Mouse (Mus musculus): ENCODE data around the gene Eif5a. TPM values are rescaled to one million over a fixed set of nuclear protein-coding genes. Genes with fewer than 3 reads are reported as not detected.
"Not testable (repeated sequence)": the region's sequence is repeated elsewhere in the genome, so short reads cannot be mapped to it uniquely, and the experiment has no call there.

Gene Eif5a
- polyA plus RNA-seq, 1 experiment from 2014 or later = 2,006 TPM

- under 1% methylated on average over 48 of the region's 65 CpGs for WGBS
- peak overlapping the region; percentile 97 for H3K4me3 ChIP-seq (ENCODE audit: low read depth, low read length)
- ATAC-seq (ENCODE audit: insufficient read depth) (peak; percentile 21), DNase-seq (peak; percentile 39)
- H3K4me1 ChIP-seq (ENCODE audit: insufficient read depth) = peaks cover 7% of the 10 kb centered on the region; the same call in 1 of the 2 replicates
- no peak for TF ChIP-seq CTCF (IDR thresholded peaks at IDR 0.05; ENCODE audit: low read depth)
- no peaks in the 10 kb centered on the region for H3K9me3 ChIP-seq (ENCODE audit: low read depth, low read length)
- H3K4me2 ChIP-seq = peak overlapping the region; percentile 67
- peaks cover 41% of the 10 kb centered on the region for H3K36me3 ChIP-seq (ENCODE audit: insufficient read depth)
- H3K27ac ChIP-seq (ENCODE audit: low read depth) = peak overlapping the region; percentile 97
- H3K9ac ChIP-seq = peak overlapping the region; percentile 98
- no peaks in the 10 kb centered on the region for H3K27me3 ChIP-seq (ENCODE audit: insufficient read depth, low read length)
These were observed 1.3 kb downstream of the Eif5a start for GRCm38 (mm10) chr11:69920266-69921031.

- Histone ChIP-seq H3K27ac (ENCODE audit: low read depth) (peak overlapping the region; percentile 97), H3K4me2 (peak overlapping the region; percentile 67), H3K4me3 (ENCODE audit: low read depth, low read length) (peak overlapping the region; percentile 97), H3K9ac (peak overlapping the region; percentile 98), H3K36me3 (ENCODE audit: insufficient read depth) (peaks cover 48% of the 10 kb centered on the region), H3K9me3 (ENCODE audit: low read depth, low read length) (no peaks in the 10 kb centered on the region), H3K27me3 (ENCODE audit: insufficient read depth, low read length) (no peaks in the 10 kb centered on the region), H3K4me1 (ENCODE audit: insufficient read depth) (peaks cover 7% of the 10 kb centered on the region; the same call in 1 of the 2 replicates)
- no peak for TF ChIP-seq CTCF (IDR thresholded peaks at IDR 0.05; ENCODE audit: low read depth)
- DNase-seq (peak; percentile 82), ATAC-seq (ENCODE audit: insufficient read depth) (no peak)
- 2% methylated on average over 17 of the region's 17 CpGs for WGBS
These were observed 2.0 kb downstream of the Eif5a start for GRCm38 (mm10) chr11:69919661-69920265.

GRCm38 (mm10) chr11:69919053-69919452 lies 2.7 kb downstream of the Eif5a start:
- 78% methylated on average over 9 of the region's 9 CpGs for WGBS
- DNase-seq (no peak), ATAC-seq (ENCODE audit: insufficient read depth) (no peak)
- peak overlapping the region; percentile 67 for H3K4me2 ChIP-seq
- peaks cover 49% of the 10 kb centered on the region for H3K36me3 ChIP-seq (ENCODE audit: insufficient read depth)
- H3K4me3 ChIP-seq (ENCODE audit: low read depth, low read length) = peak overlapping the region; percentile 97
- H3K9me3 ChIP-seq (ENCODE audit: low read depth, low read length) = no peaks in the 10 kb centered on the region
- H3K4me1 ChIP-seq (ENCODE audit: insufficient read depth) = peaks cover 7% of the 10 kb centered on the region; the same call in 1 of the 2 replicates
- peak overlapping the region; percentile 98 for H3K9ac ChIP-seq
- TF ChIP-seq CTCF (IDR thresholded peaks at IDR 0.05; ENCODE audit: low read depth) = no peak
- no peaks in the 10 kb centered on the region for H3K27me3 ChIP-seq (ENCODE audit: insufficient read depth, low read length)
- peak overlapping the region; percentile 97 for H3K27ac ChIP-seq (ENCODE audit: low read depth)

DNA sequence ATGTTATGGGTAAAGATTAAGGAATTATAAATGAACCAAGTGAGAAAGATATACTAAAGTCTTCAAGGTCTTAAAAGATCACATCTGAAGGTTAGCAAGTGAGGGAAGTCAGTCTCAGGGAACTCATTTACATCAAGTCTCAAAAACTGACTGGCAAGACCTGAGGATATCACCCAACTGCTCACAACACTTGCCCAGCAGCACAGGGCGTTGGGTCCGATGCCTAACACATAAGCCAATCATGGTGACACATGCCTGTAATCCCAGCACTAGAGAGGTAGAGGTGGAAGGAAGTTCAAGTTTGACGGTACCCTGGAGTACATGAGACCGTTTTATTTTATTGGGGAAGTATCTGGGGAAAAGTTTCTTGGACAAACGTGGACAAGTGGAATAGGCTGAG lies 3.6 kb downstream of the Eif5a start:
- no peak overlapping the region for H3K9ac ChIP-seq
- ATAC-seq (ENCODE audit: insufficient read depth) (no peak), DNase-seq (no peak)
- H3K27ac ChIP-seq (ENCODE audit: low read depth) = no peak overlapping the region
- peaks cover 54% of the 10 kb centered on the region for H3K36me3 ChIP-seq (ENCODE audit: insufficient read depth)
- H3K4me1 ChIP-seq (ENCODE audit: insufficient read depth) = peaks cover 7% of the 10 kb centered on the region; the same call in 1 of the 2 replicates
- no peak for TF ChIP-seq CTCF (IDR thresholded peaks at IDR 0.05; ENCODE audit: low read depth)
- H3K4me3 ChIP-seq (ENCODE audit: low read depth, low read length) = no peak overlapping the region
- H3K4me2 ChIP-seq = no peak overlapping the region
- H3K27me3 ChIP-seq (ENCODE audit: insufficient read depth, low read length) = no peaks in the 10 kb centered on the region
- 81% methylated on average over 5 of the region's 5 CpGs for WGBS
- H3K9me3 ChIP-seq (ENCODE audit: low read depth, low read length) = no peaks in the 10 kb centered on the region

GRCm38 (mm10) chr11:69917379-69917948 lies 4.3 kb downstream of the Eif5a start:
- ATAC-seq (ENCODE audit: insufficient read depth) = no peak
- Histone ChIP-seq H3K9ac (no peak overlapping the region), H3K4me3 (ENCODE audit: low read depth, low read length) (no peak overlapping the region), H3K36me3 (ENCODE audit: insufficient read depth) (peaks cover 59% of the 10 kb centered on the region), H3K9me3 (ENCODE audit: low read depth, low read length) (no peaks in the 10 kb centered on the region), H3K4me1 (ENCODE audit: insufficient read depth) (peaks cover 7% of the 10 kb centered on the region; the same call in 1 of the 2 replicates), H3K4me2 (no peak overlapping the region), H3K27ac (ENCODE audit: low read depth) (no peak overlapping the region), H3K27me3 (ENCODE audit: insufficient read depth, low read length) (no peaks in the 10 kb centered on the region)
- DNase-seq = no peak
- WGBS = 84% methylated on average over 8 of the region's 8 CpGs
- TF ChIP-seq CTCF (IDR thresholded peaks at IDR 0.05; ENCODE audit: low read depth) = no peak

DNA sequence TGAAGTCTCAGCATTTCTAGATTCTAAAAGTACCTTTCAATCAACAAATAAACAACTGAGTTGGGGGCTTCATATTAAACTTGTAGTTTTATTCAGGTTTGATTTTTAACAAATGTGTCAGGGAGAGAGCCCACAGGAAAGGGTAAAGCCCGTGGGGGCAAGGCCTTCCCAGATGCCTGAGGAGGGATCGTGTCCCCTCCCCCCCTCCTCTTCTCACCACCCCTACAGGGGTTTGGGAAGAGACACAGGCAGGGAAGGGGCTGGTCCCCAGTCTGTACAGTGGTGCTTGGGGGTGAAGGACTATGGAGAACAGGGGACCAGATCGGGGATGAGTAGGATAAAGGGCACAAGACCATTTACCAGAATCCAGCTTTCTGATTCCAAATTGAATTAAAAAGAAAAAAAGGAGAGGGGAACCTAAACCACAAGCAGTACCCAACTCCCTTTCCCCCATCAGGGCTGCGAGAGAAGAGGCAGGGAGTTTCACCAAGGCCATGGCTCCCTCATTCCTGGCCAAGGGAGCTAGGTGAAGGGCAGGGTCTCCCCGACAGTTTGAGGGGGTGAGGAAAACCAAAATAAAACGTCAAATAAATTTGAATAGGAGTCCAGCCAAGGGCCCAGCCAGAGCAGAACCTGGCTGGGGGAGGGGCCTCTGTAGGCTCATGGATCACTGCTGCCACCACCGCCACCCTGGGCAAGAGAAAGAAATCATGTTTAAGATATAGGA lies 4.9 kb downstream of the Eif5a start:
- H3K27me3 ChIP-seq (ENCODE audit: insufficient read depth, low read length); H3K9ac ChIP-seq; H3K4me3 ChIP-seq (ENCODE audit: low read depth, low read length); H3K27ac ChIP-seq (ENCODE audit: low read depth); DNase-seq; H3K9me3 ChIP-seq (ENCODE audit: low read depth, low read length); ATAC-seq (ENCODE audit: insufficient read depth); H3K4me1 ChIP-seq (ENCODE audit: insufficient read depth): not testable (repeated sequence)
- 51% methylated on average over 7 of the region's 7 CpGs for whole genome bisulfite sequencing
- Histone ChIP-seq H3K36me3 (ENCODE audit: insufficient read depth) (peaks cover 65% of the 10 kb centered on the region), H3K4me2 (peak overlapping the region; percentile 97; the same call in 1 of the 2 replicates)
